Mouse (Mus musculus): ENCODE measurements at regions not wholly inside any gene's neighbourhood (a gene's known extent, or its start where the extent isn't known, plus 50 kb on each side); places are given as distances from the start of the nearest gene placed in this dataset.
A peak's percentile ranks its signal among the peaks of the same experiment; 100 is the strongest.

DNA sequence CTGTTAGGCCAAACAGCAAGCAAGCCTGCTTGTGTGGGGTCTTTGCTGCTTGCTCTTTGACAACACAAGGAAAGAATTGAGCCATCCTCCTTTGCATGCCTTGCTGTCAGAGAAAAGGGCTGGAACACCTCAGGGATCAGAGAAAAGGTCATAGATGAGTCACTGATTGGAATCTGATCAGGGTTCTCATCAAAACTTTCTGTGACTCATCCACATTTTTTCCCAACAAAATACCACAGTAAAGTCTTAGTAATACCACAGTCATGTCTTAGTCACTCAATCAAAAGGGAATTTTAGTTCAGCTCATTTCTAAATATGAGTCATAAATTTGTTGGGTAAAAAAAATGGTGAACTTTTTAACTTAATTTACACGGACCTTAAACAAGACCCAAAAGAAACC lies 583.1 kb downstream of the Gm43517 start:
- Histone ChIP-seq H3K4me1 (no peaks in the 10 kb centered on the region), H3K27ac (no peak overlapping the region), H3K27me3 (replicated peaks) (no peaks in the 10 kb centered on the region), H3K9me3 (no peaks in the 10 kb centered on the region), H3K9ac (no peak overlapping the region), H3K4me2 (no peak overlapping the region), H3K36me3 (replicated peaks) (no peaks in the 10 kb centered on the region), H3K4me3 (no peak overlapping the region)
- WGBS = 61% methylated on average over 1 of the region's 1 CpGs
- no peak for ATAC-seq (replicated peaks)

DNA sequence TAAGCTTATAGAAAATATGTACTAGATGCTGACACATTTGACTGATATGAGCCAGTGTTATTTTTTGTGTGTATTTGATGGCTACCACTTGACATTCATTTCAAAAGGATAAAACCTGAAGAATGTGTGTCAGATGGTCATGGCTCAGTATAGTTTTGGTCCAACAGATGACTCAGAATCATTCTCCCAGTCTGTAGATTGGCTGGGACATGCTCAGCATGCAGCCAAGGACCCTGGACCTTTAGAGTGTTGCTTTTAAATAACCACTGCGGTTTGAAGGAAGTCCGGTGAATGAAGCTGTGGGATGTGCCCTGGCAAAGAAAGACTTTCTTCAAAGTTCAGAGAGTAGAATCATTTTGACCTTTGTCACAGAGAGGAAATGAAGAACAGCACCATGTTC lies 584.6 kb downstream of the Gm43517 start:
- WGBS = 7% methylated on average over 2 of the region's 2 CpGs
- no peaks in the 10 kb centered on the region for H3K36me3 ChIP-seq (replicated peaks)
- no peak overlapping the region for H3K27ac ChIP-seq
- no peak overlapping the region for H3K4me3 ChIP-seq
- no peak overlapping the region for H3K4me2 ChIP-seq
- H3K9me3 ChIP-seq = no peaks in the 10 kb centered on the region
- H3K4me1 ChIP-seq = no peaks in the 10 kb centered on the region
- no peak for ATAC-seq (replicated peaks)
- no peaks in the 10 kb centered on the region for H3K27me3 ChIP-seq (replicated peaks)
- no peak overlapping the region for H3K9ac ChIP-seq

DNA sequence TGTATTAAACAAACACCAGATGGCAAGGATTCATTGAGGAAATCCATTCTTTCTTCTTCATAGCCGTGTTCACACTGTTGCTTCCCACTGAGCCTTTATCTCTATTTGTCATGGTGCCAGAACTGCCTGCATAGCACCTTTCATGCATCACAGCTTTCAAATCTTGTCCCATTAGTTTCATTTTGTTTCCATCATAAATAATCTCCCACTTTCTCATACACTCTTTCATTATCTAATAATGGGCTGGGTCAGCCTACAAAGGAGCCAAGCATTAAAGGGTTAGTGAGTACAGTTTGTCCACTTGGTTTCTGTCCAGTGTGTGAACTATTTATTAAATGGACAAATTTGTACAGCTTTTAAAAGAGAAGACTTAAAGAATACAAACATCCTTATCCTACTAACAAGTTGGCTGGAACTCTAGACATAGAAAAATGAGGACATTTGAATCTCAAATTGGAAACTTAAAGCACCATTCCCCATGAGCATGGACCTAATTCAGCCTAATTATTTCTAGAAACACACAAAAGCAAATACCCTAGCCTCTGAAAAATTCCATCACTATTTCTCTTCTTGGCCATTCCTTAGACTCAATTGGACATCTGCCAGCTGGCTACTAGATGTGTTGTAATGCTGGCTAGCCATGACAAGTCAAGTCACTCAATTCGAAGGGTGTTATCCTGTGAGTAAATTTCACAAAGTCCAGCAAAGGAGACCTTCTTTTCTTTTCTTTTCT lies 589.8 kb downstream of the Gm43517 start:
- Histone ChIP-seq H3K4me2 (no peak overlapping the region), H3K36me3 (replicated peaks) (no peaks in the 10 kb centered on the region), H3K4me1 (no peaks in the 10 kb centered on the region), H3K27me3 (replicated peaks) (no peaks in the 10 kb centered on the region), H3K9ac (no peak overlapping the region), H3K9me3 (no peaks in the 10 kb centered on the region), H3K4me3 (no peak overlapping the region), H3K27ac (no peak overlapping the region)
- no peak for ATAC-seq (replicated peaks)
- 16% methylated on average over 2 of the region's 2 CpGs for WGBS

DNA sequence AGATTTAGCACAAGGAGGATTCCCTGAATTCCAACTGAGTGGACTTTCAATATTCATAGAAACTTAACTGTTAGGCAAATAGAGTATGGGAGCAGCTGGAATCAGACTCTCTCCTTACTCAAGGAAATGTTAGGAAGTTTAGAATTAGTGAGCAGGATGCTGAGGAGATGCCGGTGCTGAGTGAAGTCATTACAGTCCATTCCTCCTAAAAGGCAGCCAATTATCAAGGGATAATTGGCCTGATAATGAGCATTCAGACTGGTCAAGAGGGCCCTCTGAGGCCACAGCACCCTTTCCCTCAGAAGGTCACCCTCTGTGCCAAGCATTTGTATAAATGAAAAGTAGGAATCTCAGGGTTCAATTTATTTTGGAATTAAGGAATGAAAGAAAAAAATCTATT lies 590.6 kb downstream of the Gm43517 start:
- Histone ChIP-seq H3K27me3 (replicated peaks) (no peaks in the 10 kb centered on the region), H3K4me2 (no peak overlapping the region), H3K27ac (no peak overlapping the region), H3K9ac (no peak overlapping the region), H3K4me3 (no peak overlapping the region), H3K4me1 (no peaks in the 10 kb centered on the region), H3K9me3 (no peaks in the 10 kb centered on the region), H3K36me3 (replicated peaks) (no peaks in the 10 kb centered on the region)
- ATAC-seq (replicated peaks) = no peak
- 22% methylated on average over 1 of the region's 1 CpGs for WGBS

DNA sequence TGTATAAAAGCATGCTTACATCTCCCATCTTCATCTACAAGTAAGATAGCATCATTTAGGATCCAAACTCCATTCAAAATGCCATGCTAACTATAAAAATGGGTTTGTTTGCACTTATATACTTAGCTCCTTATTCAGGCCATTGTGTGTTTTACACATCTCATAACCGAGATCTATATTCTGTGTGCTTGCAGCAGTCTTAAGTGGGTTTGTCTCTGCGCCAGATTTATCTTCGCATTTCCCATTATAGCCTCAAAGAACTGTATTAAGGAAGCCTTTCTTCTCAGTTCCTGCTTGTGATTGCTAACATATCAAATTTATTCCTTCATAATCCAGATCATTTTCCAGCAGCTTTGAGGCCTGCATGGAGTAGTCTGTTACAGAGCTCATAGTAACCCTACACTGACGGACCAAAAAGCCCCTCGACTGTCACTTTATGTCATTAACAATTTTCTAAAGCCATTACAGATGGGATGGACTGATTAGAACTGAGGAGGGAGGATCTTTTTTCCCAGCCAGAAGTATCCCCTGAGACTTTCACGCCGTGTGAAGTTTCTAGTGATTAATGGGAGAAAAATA lies 607.6 kb downstream of the Gm43517 start:
- Histone ChIP-seq H3K9me3 (no peaks in the 10 kb centered on the region), H3K4me3 (no peak overlapping the region), H3K27me3 (replicated peaks) (no peaks in the 10 kb centered on the region), H3K9ac (no peak overlapping the region), H3K36me3 (replicated peaks) (no peaks in the 10 kb centered on the region), H3K27ac (no peak overlapping the region), H3K4me1 (no peaks in the 10 kb centered on the region), H3K4me2 (no peak overlapping the region)
- ATAC-seq (replicated peaks) = peak; percentile 48
- 50% methylated on average over 7 of the region's 7 CpGs for WGBS

DNA sequence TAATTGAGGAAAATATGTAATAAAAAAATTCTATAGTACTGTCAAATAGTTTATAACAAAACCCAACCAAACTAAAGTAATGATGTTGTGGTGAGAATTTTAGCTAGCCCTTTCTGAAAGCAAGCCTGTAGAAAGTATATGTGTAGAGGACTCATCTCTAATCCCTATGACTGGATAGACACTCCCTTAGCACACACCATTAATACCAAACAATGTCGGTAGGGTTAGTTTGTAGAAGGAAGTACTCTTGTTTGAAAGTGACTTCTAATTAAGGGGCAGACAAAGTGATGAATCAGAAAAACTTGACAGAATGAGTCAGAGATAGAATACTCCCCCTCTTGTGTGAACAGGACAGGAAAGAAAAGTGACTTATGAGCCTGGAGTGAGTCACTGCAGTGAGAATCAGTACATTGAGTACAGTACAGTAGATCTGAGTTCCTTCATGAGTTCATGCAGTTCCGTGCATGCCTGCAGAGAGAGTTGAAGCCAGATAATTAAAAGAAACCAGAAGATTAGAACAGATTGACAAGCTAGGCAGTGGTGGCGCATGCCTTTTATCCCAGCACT lies 610.0 kb downstream of the Prkd1 start:
- Histone ChIP-seq H3K27ac (no peak overlapping the region), H3K4me2 (no peak overlapping the region), H3K36me3 (replicated peaks) (no peaks in the 10 kb centered on the region), H3K4me1 (no peaks in the 10 kb centered on the region), H3K9ac (no peak overlapping the region), H3K9me3 (no peaks in the 10 kb centered on the region), H3K27me3 (replicated peaks) (no peaks in the 10 kb centered on the region), H3K4me3 (no peak overlapping the region)
- ATAC-seq (replicated peaks) = no peak
- WGBS = 92% methylated on average over 3 of the region's 3 CpGs

DNA sequence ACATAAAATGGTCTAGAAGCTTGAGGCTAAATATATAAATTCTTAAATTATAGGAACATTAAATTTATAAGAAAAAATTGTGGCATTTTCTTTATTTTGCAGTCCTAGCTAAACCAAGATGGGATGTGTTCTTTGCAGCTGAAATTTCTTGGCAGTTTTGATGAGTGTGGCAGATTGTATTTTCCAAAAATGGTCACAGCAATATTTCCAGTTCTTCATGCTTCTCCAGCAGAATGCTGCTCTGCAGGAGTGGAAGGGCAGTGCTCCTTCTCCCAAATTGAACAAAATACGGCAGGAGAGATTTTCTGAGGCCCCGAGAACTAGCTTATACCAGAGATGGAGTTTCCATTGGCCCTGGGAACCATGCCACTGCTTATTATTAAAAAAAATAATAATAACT lies 587.6 kb downstream of the Prkd1 start:
- Histone ChIP-seq H3K27me3 (replicated peaks) (no peaks in the 10 kb centered on the region), H3K27ac (no peak overlapping the region), H3K4me3 (no peak overlapping the region), H3K4me1 (no peaks in the 10 kb centered on the region), H3K4me2 (no peak overlapping the region), H3K9ac (no peak overlapping the region), H3K9me3 (no peaks in the 10 kb centered on the region), H3K36me3 (replicated peaks) (no peaks in the 10 kb centered on the region)
- 83% methylated on average over 2 of the region's 2 CpGs for WGBS
- ATAC-seq (replicated peaks) = no peak

DNA sequence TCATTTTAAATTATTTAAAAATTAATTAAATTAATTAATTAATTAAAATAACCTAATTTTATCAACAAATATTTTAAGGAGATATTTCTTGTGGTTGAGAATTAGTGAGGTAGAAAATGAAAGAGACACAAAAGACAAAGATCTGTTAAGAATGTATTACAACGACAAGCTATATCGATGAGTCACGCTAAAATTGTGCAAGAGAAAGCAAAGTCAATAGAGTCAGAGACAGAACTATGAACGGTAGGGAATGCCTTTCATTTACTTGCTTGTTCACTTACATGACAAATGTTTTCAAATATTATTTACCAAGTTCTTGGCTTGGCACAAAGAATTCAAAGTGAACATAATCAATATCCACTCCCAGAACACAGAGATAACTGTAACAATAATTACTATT lies 582.5 kb downstream of the Prkd1 start:
- ATAC-seq (replicated peaks) = no peak
- no peak overlapping the region for H3K4me3 ChIP-seq
- WGBS = 92% methylated on average over 4 of the region's 4 CpGs
- no peak overlapping the region for H3K9ac ChIP-seq
- no peaks in the 10 kb centered on the region for H3K27me3 ChIP-seq (replicated peaks)
- H3K4me1 ChIP-seq = no peaks in the 10 kb centered on the region
- H3K9me3 ChIP-seq = no peaks in the 10 kb centered on the region
- no peak overlapping the region for H3K4me2 ChIP-seq
- no peaks in the 10 kb centered on the region for H3K36me3 ChIP-seq (replicated peaks)
- no peak overlapping the region for H3K27ac ChIP-seq

DNA sequence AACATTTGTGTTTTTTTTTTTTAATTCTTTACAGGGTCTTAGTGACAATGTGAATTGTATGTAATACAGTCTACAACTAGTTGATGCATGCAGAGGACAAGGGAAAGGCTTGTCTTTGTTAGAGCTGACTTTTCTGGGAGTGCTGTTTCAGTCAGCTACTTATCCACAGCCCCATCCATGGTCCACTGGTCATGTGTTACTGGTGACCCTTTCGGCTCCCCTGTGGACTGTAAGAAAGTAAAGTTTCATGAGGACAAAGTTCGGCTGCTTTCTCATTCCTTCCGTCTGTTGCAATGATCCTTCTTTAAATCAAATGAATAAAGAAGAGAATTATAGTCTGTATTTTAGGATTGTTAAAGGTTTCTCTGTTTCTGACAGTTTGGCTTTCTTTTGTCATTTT lies 577.1 kb downstream of the Prkd1 start:
- no peak overlapping the region for H3K4me3 ChIP-seq
- H3K9ac ChIP-seq = no peak overlapping the region
- H3K27ac ChIP-seq = no peak overlapping the region
- no peaks in the 10 kb centered on the region for H3K9me3 ChIP-seq
- H3K27me3 ChIP-seq (replicated peaks) = no peaks in the 10 kb centered on the region
- ATAC-seq (replicated peaks) = no peak
- 17% methylated on average over 3 of the region's 3 CpGs for WGBS
- no peaks in the 10 kb centered on the region for H3K4me1 ChIP-seq
- H3K36me3 ChIP-seq (replicated peaks) = no peaks in the 10 kb centered on the region
- no peak overlapping the region for H3K4me2 ChIP-seq

DNA sequence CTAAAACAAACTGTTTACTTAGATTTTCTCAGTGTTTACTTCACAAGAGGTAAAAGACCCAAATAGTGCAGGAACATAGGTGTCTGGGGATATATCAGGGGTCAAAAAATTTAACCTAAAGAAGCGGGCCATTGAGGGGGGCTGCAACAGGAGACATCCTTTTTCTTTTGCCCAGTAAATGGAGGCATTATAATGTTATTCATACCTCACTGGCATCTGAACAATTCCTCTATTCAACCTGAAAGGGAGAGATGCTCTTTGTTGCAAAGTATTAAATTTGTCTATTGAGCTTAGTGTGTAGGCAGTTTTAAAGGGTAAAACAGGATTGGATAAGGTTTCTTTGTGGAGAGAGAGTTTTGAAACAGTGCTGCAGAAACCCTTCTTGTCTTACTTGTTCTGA lies 576.5 kb downstream of the Prkd1 start:
- 15% methylated on average over 1 of the region's 1 CpGs for WGBS
- Histone ChIP-seq H3K27me3 (replicated peaks) (no peaks in the 10 kb centered on the region), H3K27ac (no peak overlapping the region), H3K4me1 (no peaks in the 10 kb centered on the region), H3K4me2 (no peak overlapping the region), H3K36me3 (replicated peaks) (no peaks in the 10 kb centered on the region), H3K9ac (no peak overlapping the region), H3K4me3 (no peak overlapping the region), H3K9me3 (no peaks in the 10 kb centered on the region)
- ATAC-seq (replicated peaks) = no peak

DNA sequence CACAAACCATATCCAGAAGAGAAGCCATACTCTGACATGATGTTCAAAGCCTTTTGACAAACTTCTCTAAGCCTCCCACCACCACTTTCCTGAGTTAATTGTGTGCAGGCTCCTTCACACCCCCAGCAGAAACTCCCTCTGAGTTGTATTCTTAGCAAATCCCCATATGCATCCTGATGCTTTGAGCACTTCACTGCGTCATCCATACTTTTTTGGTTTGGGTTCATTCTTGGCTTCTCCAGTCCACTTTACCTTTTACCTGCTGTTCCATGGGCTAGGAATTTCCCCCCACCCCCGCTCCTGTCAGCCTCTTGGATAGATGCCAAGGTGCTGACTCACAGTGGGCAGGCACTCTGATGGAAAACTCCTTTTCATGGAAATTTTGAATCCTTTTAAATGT lies 575.2 kb downstream of the Prkd1 start:
- no peaks in the 10 kb centered on the region for H3K27me3 ChIP-seq (replicated peaks)
- H3K4me3 ChIP-seq = no peak overlapping the region
- no peak overlapping the region for H3K9ac ChIP-seq
- no peaks in the 10 kb centered on the region for H3K9me3 ChIP-seq
- H3K27ac ChIP-seq = no peak overlapping the region
- ATAC-seq (replicated peaks) = no peak
- 41% methylated on average over 2 of the region's 2 CpGs for WGBS
- no peaks in the 10 kb centered on the region for H3K4me1 ChIP-seq
- no peaks in the 10 kb centered on the region for H3K36me3 ChIP-seq (replicated peaks)
- H3K4me2 ChIP-seq = no peak overlapping the region

DNA sequence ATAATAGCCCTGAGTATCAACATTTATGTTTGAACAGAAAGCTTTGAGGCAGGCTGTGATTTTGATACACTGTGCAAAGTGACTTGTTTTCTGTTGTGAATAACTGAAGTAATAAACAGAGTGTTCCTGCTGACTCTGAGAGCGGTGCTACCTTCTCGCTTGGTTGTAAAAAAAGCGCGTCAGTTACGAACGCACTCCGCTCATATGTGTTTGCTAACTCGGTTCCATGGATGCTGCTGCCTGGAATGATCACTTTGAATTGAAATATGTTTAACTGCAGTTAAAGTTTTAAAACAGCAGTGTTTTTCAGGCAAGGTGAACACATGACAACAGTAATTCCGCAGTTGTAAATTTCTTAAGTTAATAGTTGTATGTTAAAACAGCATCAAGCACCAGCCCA lies 567.7 kb downstream of the Prkd1 start:
- H3K36me3 ChIP-seq (replicated peaks) = no peaks in the 10 kb centered on the region
- no peak overlapping the region for H3K4me2 ChIP-seq
- no peaks in the 10 kb centered on the region for H3K9me3 ChIP-seq
- no peak overlapping the region for H3K4me3 ChIP-seq
- no peak overlapping the region for H3K9ac ChIP-seq
- ATAC-seq (replicated peaks) = no peak
- 79% methylated on average over 9 of the region's 9 CpGs for WGBS
- H3K27me3 ChIP-seq (replicated peaks) = no peaks in the 10 kb centered on the region
- H3K4me1 ChIP-seq = no peaks in the 10 kb centered on the region
- H3K27ac ChIP-seq = no peak overlapping the region

DNA sequence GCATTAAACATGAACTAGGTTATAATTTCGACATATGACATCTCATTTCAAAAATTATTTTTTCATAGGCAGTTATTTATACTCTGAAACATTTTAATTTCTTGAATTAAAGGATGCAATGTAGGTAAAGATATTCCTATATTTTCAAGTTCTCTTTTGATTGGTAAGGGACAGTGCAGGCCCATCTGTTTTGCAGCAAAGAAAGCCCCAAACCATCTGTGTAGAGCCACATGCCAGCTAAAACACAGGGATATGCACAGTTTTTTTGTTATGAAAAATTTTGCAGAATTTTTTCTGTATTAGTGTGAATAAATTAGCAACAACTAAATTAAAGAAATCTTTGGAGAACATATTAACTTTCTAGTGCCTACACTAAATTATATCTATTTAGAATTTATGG lies 567.3 kb downstream of the Prkd1 start:
- Histone ChIP-seq H3K27ac (no peak overlapping the region), H3K9ac (no peak overlapping the region), H3K36me3 (replicated peaks) (no peaks in the 10 kb centered on the region), H3K4me3 (no peak overlapping the region), H3K4me2 (no peak overlapping the region), H3K27me3 (replicated peaks) (no peaks in the 10 kb centered on the region), H3K4me1 (no peaks in the 10 kb centered on the region), H3K9me3 (no peaks in the 10 kb centered on the region)
- 82% methylated on average over 1 of the region's 1 CpGs for WGBS
- no peak for ATAC-seq (replicated peaks)
